26 mouse cellular contexts compared by ENCODE assay signal in genomic region chr11:99514098-99514497, GRCm38 (mm10). TPM values are rescaled to one million over a fixed set of nuclear protein-coding genes. Genes with fewer than 3 reads are reported as not detected.
DNase-seq lines count a peak whose midpoint lies in the region; ATAC-seq and TF ChIP-seq lines count a peak whose summit lies in the region.
"Had no signal": no experiment of that assay in that cellular context is flagged by ENCODE, and none has a peak within 500 bp of the region (broad histone marks: within the 10 kb centered on the region; RNA-seq: fewer than 3 reads in every experiment).

No protein-coding gene starts in this region.

- H3K4me3 ChIP-seq in embryonic facial prominence, embryonic 14.5 days (ENCODE audit: low read depth, low read length), result no peak overlapping the region
- no peak overlapping the region for H3K4me3 ChIP-seq in embryonic facial prominence, embryonic 10.5 days
- no peak overlapping the region for H3K4me3 ChIP-seq in lung, embryonic 16.5 days (ENCODE audit: low read length)
- no peak overlapping the region for H3K4me3 ChIP-seq in stomach, embryonic 16.5 days (replicated peaks; ENCODE audit: low read length)
- H3K4me3 ChIP-seq in forebrain, postnatal 0 days (ENCODE audit: low read depth, low read length), result no peak overlapping the region
- H3K4me3 ChIP-seq in forebrain, embryonic 16.5 days (replicated peaks; ENCODE audit: low read length), result no peak overlapping the region
- H3K4me3 ChIP-seq: embryonic facial prominence, embryonic 12.5 days; limb, embryonic 13.5 days; liver, embryonic 13.5 days had no signal

- no peak overlapping the region for H3K27ac ChIP-seq in embryonic facial prominence, embryonic 14.5 days (replicated peaks; ENCODE audit: low read depth, low read length)
- H3K27ac ChIP-seq in embryonic facial prominence, embryonic 10.5 days (replicated peaks), result no peak overlapping the region
- H3K27ac ChIP-seq in lung, embryonic 16.5 days (ENCODE audit: low read length), result peak overlapping the region; percentile 68
- H3K27ac ChIP-seq in stomach, embryonic 16.5 days (ENCODE audit: low read length), result peak overlapping the region; percentile 66
- no peak overlapping the region for H3K27ac ChIP-seq in forebrain, postnatal 0 days (ENCODE audit: low read depth, low read length)
- no peak overlapping the region for H3K27ac ChIP-seq in forebrain, embryonic 16.5 days (ENCODE audit: low read length)
- H3K27ac ChIP-seq: embryonic facial prominence, embryonic 12.5 days; limb, embryonic 13.5 days; liver, embryonic 13.5 days had no signal

- TF ChIP-seq CTCF in forebrain, postnatal 0 days (IDR thresholded peaks at IDR 0.05; ENCODE audit: low read depth), result no peak

- 77% methylated on average over 8 of the region's 8 CpGs for WGBS in embryonic facial prominence, embryonic 14.5 days
- WGBS in embryonic facial prominence, embryonic 10.5 days, result 85% methylated on average over 8 of the region's 8 CpGs
- WGBS in lung, embryonic 16.5 days, result 52% methylated on average over 8 of the region's 8 CpGs
- WGBS in stomach, embryonic 16.5 days, result 52% methylated on average over 8 of the region's 8 CpGs
- WGBS in forebrain, postnatal 0 days, result 90% methylated on average over 8 of the region's 8 CpGs
- WGBS in forebrain, embryonic 16.5 days, result 91% methylated on average over 8 of the region's 8 CpGs

- no peak overlapping the region for H3K9ac ChIP-seq in embryonic facial prominence, embryonic 14.5 days (ENCODE audit: low read depth, low read length)
- no peak overlapping the region for H3K9ac ChIP-seq in lung, embryonic 16.5 days (ENCODE audit: low read length)
- H3K9ac ChIP-seq in stomach, embryonic 16.5 days (ENCODE audit: low read length), result no peak overlapping the region
- H3K9ac ChIP-seq in forebrain, postnatal 0 days, result no peak overlapping the region
- no peak overlapping the region for H3K9ac ChIP-seq in forebrain, embryonic 16.5 days (replicated peaks; ENCODE audit: low read depth, low read length)
- H3K9ac ChIP-seq: embryonic facial prominence, embryonic 12.5 days; limb, embryonic 13.5 days; liver, embryonic 13.5 days had no signal

- no peaks in the 10 kb centered on the region for H3K27me3 ChIP-seq in embryonic facial prominence, embryonic 14.5 days (replicated peaks; ENCODE audit: control insufficient read depth, insufficient read depth, low read length)
- no peaks in the 10 kb centered on the region for H3K27me3 ChIP-seq in embryonic facial prominence, embryonic 10.5 days (replicated peaks; ENCODE audit: low read depth, poor library complexity, severe bottlenecking)
- H3K27me3 ChIP-seq in lung, embryonic 16.5 days (ENCODE audit: control insufficient read depth, insufficient read depth, low read depth, low read length), result no peaks in the 10 kb centered on the region
- H3K27me3 ChIP-seq in stomach, embryonic 16.5 days (ENCODE audit: control insufficient read depth, insufficient read depth, low read length), result no peaks in the 10 kb centered on the region
- H3K27me3 ChIP-seq in forebrain, postnatal 0 days (ENCODE audit: insufficient read depth, low read length), result no peaks in the 10 kb centered on the region
- no peaks in the 10 kb centered on the region for H3K27me3 ChIP-seq in forebrain, embryonic 16.5 days (replicated peaks; ENCODE audit: control insufficient read depth, insufficient read depth, low read length)
- H3K27me3 ChIP-seq: embryonic facial prominence, embryonic 12.5 days; limb, embryonic 13.5 days; liver, embryonic 13.5 days had no signal

- no peaks in the 10 kb centered on the region for H3K9me3 ChIP-seq in embryonic facial prominence, embryonic 14.5 days (ENCODE audit: control insufficient read depth, low read length)
- no peaks in the 10 kb centered on the region for H3K9me3 ChIP-seq in embryonic facial prominence, embryonic 10.5 days
- H3K9me3 ChIP-seq in lung, embryonic 16.5 days (ENCODE audit: control insufficient read depth, low read length), result no peaks in the 10 kb centered on the region
- no peaks in the 10 kb centered on the region for H3K9me3 ChIP-seq in stomach, embryonic 16.5 days (replicated peaks; ENCODE audit: control insufficient read depth, low read length)
- no peaks in the 10 kb centered on the region for H3K9me3 ChIP-seq in forebrain, postnatal 0 days (ENCODE audit: low read length)
- H3K9me3 ChIP-seq in forebrain, embryonic 16.5 days (ENCODE audit: control insufficient read depth, low read length), result no peaks in the 10 kb centered on the region
- H3K9me3 ChIP-seq: embryonic facial prominence, embryonic 12.5 days; limb, embryonic 13.5 days; liver, embryonic 13.5 days had no signal

- H3K36me3 ChIP-seq in embryonic facial prominence, embryonic 14.5 days (ENCODE audit: control insufficient read depth, insufficient read depth, low read length), result no peaks in the 10 kb centered on the region
- no peaks in the 10 kb centered on the region for H3K36me3 ChIP-seq in embryonic facial prominence, embryonic 10.5 days (replicated peaks)
- no peaks in the 10 kb centered on the region for H3K36me3 ChIP-seq in lung, embryonic 16.5 days (ENCODE audit: control insufficient read depth, insufficient read depth, low read length)
- H3K36me3 ChIP-seq in stomach, embryonic 16.5 days (ENCODE audit: control insufficient read depth, insufficient read depth, low read length), result no peaks in the 10 kb centered on the region
- H3K36me3 ChIP-seq in forebrain, postnatal 0 days (ENCODE audit: insufficient read depth), result no peaks in the 10 kb centered on the region
- no peaks in the 10 kb centered on the region for H3K36me3 ChIP-seq in forebrain, embryonic 16.5 days (ENCODE audit: control insufficient read depth, insufficient read depth)
- H3K36me3 ChIP-seq: embryonic facial prominence, embryonic 12.5 days; limb, embryonic 13.5 days; liver, embryonic 13.5 days had no signal

- no peak overlapping the region for H3K4me2 ChIP-seq in embryonic facial prominence, embryonic 14.5 days (ENCODE audit: low read depth, low read length)
- H3K4me2 ChIP-seq in lung, embryonic 16.5 days (ENCODE audit: low read depth, low read length), result no peak overlapping the region
- no peak overlapping the region for H3K4me2 ChIP-seq in stomach, embryonic 16.5 days (ENCODE audit: low read depth, low read length)
- H3K4me2 ChIP-seq in forebrain, postnatal 0 days (ENCODE audit: low read depth), result no peak overlapping the region
- no peak overlapping the region for H3K4me2 ChIP-seq in forebrain, embryonic 16.5 days (ENCODE audit: low read length)
- H3K4me2 ChIP-seq: embryonic facial prominence, embryonic 12.5 days; limb, embryonic 13.5 days; liver, embryonic 13.5 days; midbrain, embryonic 11.5 days had no signal

- ATAC-seq in embryonic facial prominence, embryonic 14.5 days (ENCODE audit: low read depth), result 0 out of 2 replicates have a peak, but pooled peaks have one; percentile 47
- ATAC-seq in lung, embryonic 16.5 days (ENCODE audit: low read depth), result 0 out of 2 replicates have a peak, but pooled peaks have one; percentile 49
- ATAC-seq in stomach, embryonic 16.5 days (ENCODE audit: insufficient read depth, low FRiP score), result peak; percentile 88
- ATAC-seq in forebrain, postnatal 0 days, result no peak
- no peak for ATAC-seq in forebrain, embryonic 16.5 days
- ATAC-seq: forebrain, embryonic 14.5 days had no signal

- peak; percentile 73 for DNase-seq in embryonic facial prominence, embryonic 14.5 days (ENCODE audit: low spot score)
- no peak for DNase-seq in embryonic facial prominence, embryonic 10.5 days (ENCODE audit: low spot score)
- peak; percentile 51 to 71 for DNase-seq in lung, adult 18-20 months
- DNase-seq in lung, postnatal 14 days, result no peak
- no peak for DNase-seq in forebrain, postnatal 0 days
- DNase-seq: adrenal gland, adult 2 months; cerebellum, adult 9-10 months; gastrocnemius, postnatal 25 days; liver, embryonic 13.5 days; right cerebral cortex, postnatal 25 days; thymus, postnatal 36 days had no signal

- H3K4me1 ChIP-seq in embryonic facial prominence, embryonic 14.5 days (ENCODE audit: control insufficient read depth, insufficient read depth, low read length), result no peaks in the 10 kb centered on the region
- no peaks in the 10 kb centered on the region for H3K4me1 ChIP-seq in embryonic facial prominence, embryonic 10.5 days
- peaks cover 4% of the 10 kb centered on the region; the same call in 1 of the 2 replicates for H3K4me1 ChIP-seq in lung, embryonic 16.5 days (replicated peaks; ENCODE audit: control insufficient read depth, insufficient read depth, low read length)
- peaks cover 3% of the 10 kb centered on the region; the same call in 1 of the 2 replicates for H3K4me1 ChIP-seq in stomach, embryonic 16.5 days (ENCODE audit: control insufficient read depth, insufficient read depth, low read length)
- H3K4me1 ChIP-seq in forebrain, postnatal 0 days (ENCODE audit: insufficient read depth), result no peaks in the 10 kb centered on the region
- H3K4me1 ChIP-seq in forebrain, embryonic 16.5 days (replicated peaks; ENCODE audit: control insufficient read depth, insufficient read depth, low read length), result no peaks in the 10 kb centered on the region
- H3K4me1 ChIP-seq: embryonic facial prominence, embryonic 12.5 days; limb, embryonic 13.5 days; liver, embryonic 13.5 days had no signal

RNA-seq across cellular contexts. Expression of gene Krt39, which starts 7.0 kb away (rescaled TPM):
- polyA plus RNA-seq in embryonic facial prominence, embryonic 14.5 days (2014; fragmentation: Nextera tagmentation; extraction: Ambion mirVana), result not detected in 2 replicates
- not detected in 2 replicates for polyA plus RNA-seq in embryonic facial prominence, embryonic 10.5 days (2016; fragmentation: Nextera tagmentation; extraction: Ambion mirVana)
- polyA plus RNA-seq in lung, embryonic 16.5 days (2015; fragmentation: Nextera tagmentation; extraction: Ambion mirVana), result not detected in 2 replicates
- 0.14 TPM in 1 of 2 replicates, not detected in the other for polyA plus RNA-seq in stomach, embryonic 16.5 days (2015; fragmentation: Nextera tagmentation; extraction: Ambion mirVana)
- not detected in 2 replicates for total RNA-seq in forebrain, postnatal 0 days (2014; rRNA removed)
- not detected in 2 replicates for polyA plus RNA-seq in forebrain, postnatal 0 days (2015; fragmentation: Nextera tagmentation; extraction: Ambion mirVana)
- not detected in 2 replicates for polyA plus RNA-seq in forebrain, embryonic 16.5 days (2015; fragmentation: Nextera tagmentation; extraction: Ambion mirVana)
- total RNA-seq: adrenal gland, adult 2 months; common myeloid progenitor, adult 5-6 weeks; gastrocnemius, postnatal 25 days; hematopoietic stem cell, adult 5-6 weeks; layer of hippocampus, adult 18-20 months; layer of hippocampus, postnatal 25 days; left cerebral cortex, postnatal 14 days had no signal
- polyA plus RNA-seq: adrenal gland, adult 2 months; embryonic facial prominence, embryonic 12.5 days; forebrain, embryonic 14.5 days; heart, embryonic 16.5 days; limb, embryonic 13.5 days; liver, embryonic 13.5 days; midbrain, embryonic 11.5 days; spleen, adult 2 months had no signal

RNA-seq across cellular contexts. Expression of gene Krt23, which starts 21.2 kb away (rescaled TPM):
- 8.7 and 11.9 TPM in 2 replicates for polyA plus RNA-seq in embryonic facial prominence, embryonic 14.5 days (2014; fragmentation: Nextera tagmentation; extraction: Ambion mirVana)
- polyA plus RNA-seq in embryonic facial prominence, embryonic 10.5 days (2016; fragmentation: Nextera tagmentation; extraction: Ambion mirVana), result 0.21 and 0.31 TPM in 2 replicates
- 4.9 and 5.4 TPM in 2 replicates for polyA plus RNA-seq in lung, embryonic 16.5 days (2015; fragmentation: Nextera tagmentation; extraction: Ambion mirVana)
- 92.1 and 140 TPM in 2 replicates for polyA plus RNA-seq in stomach, embryonic 16.5 days (2015; fragmentation: Nextera tagmentation; extraction: Ambion mirVana)
- 0.08 TPM in 1 of 2 replicates, not detected in the other for total RNA-seq in forebrain, postnatal 0 days (2014; rRNA removed)
- 0.20 and 0.53 TPM in 2 replicates for polyA plus RNA-seq in forebrain, postnatal 0 days (2015; fragmentation: Nextera tagmentation; extraction: Ambion mirVana)
- polyA plus RNA-seq in forebrain, embryonic 16.5 days (2015; fragmentation: Nextera tagmentation; extraction: Ambion mirVana), result 0.15 TPM in 1 of 2 replicates, not detected in the other
- total RNA-seq: adrenal gland, adult 2 months; common myeloid progenitor, adult 5-6 weeks; gastrocnemius, postnatal 25 days; hematopoietic stem cell, adult 5-6 weeks; layer of hippocampus, adult 18-20 months; layer of hippocampus, postnatal 25 days; left cerebral cortex, postnatal 14 days had no signal
- polyA plus RNA-seq: adrenal gland, adult 2 months; midbrain, embryonic 11.5 days had no signal

RNA-seq across cellular contexts. Expression of gene Krt40, which starts 28.9 kb away (rescaled TPM):
- not detected in 2 replicates for polyA plus RNA-seq in embryonic facial prominence, embryonic 14.5 days (2014; fragmentation: Nextera tagmentation; extraction: Ambion mirVana)
- not detected in 2 replicates for polyA plus RNA-seq in embryonic facial prominence, embryonic 10.5 days (2016; fragmentation: Nextera tagmentation; extraction: Ambion mirVana)
- not detected in 2 replicates for polyA plus RNA-seq in lung, embryonic 16.5 days (2015; fragmentation: Nextera tagmentation; extraction: Ambion mirVana)
- polyA plus RNA-seq in stomach, embryonic 16.5 days (2015; fragmentation: Nextera tagmentation; extraction: Ambion mirVana), result not detected in 2 replicates
- not detected in 2 replicates for total RNA-seq in forebrain, postnatal 0 days (2014; rRNA removed)
- not detected in 2 replicates for polyA plus RNA-seq in forebrain, postnatal 0 days (2015; fragmentation: Nextera tagmentation; extraction: Ambion mirVana)
- not detected in 2 replicates for polyA plus RNA-seq in forebrain, embryonic 16.5 days (2015; fragmentation: Nextera tagmentation; extraction: Ambion mirVana)
- total RNA-seq: adrenal gland, adult 2 months; common myeloid progenitor, adult 5-6 weeks; gastrocnemius, postnatal 25 days; hematopoietic stem cell, adult 5-6 weeks; layer of hippocampus, adult 18-20 months; layer of hippocampus, postnatal 25 days; left cerebral cortex, postnatal 14 days had no signal
- polyA plus RNA-seq: adrenal gland, adult 2 months; embryonic facial prominence, embryonic 12.5 days; forebrain, embryonic 14.5 days; heart, embryonic 16.5 days; limb, embryonic 13.5 days; liver, embryonic 13.5 days; midbrain, embryonic 11.5 days; spleen, adult 2 months; testis, adult 2 months had no signal

RNA-seq across cellular contexts. Expression of gene Krtap3-3, which starts 36.6 kb away (rescaled TPM):
- polyA plus RNA-seq in embryonic facial prominence, embryonic 14.5 days (2014; fragmentation: Nextera tagmentation; extraction: Ambion mirVana), result 1.0 TPM in 1 of 2 replicates, not detected in the other
- not detected in 2 replicates for polyA plus RNA-seq in embryonic facial prominence, embryonic 10.5 days (2016; fragmentation: Nextera tagmentation; extraction: Ambion mirVana)
- not detected in 2 replicates for polyA plus RNA-seq in lung, embryonic 16.5 days (2015; fragmentation: Nextera tagmentation; extraction: Ambion mirVana)
- not detected in 2 replicates for polyA plus RNA-seq in stomach, embryonic 16.5 days (2015; fragmentation: Nextera tagmentation; extraction: Ambion mirVana)
- total RNA-seq in forebrain, postnatal 0 days (2014; rRNA removed), result not detected in 2 replicates
- not detected in 2 replicates for polyA plus RNA-seq in forebrain, postnatal 0 days (2015; fragmentation: Nextera tagmentation; extraction: Ambion mirVana)
- polyA plus RNA-seq in forebrain, embryonic 16.5 days (2015; fragmentation: Nextera tagmentation; extraction: Ambion mirVana), result not detected in 2 replicates
- total RNA-seq: adrenal gland, adult 2 months; common myeloid progenitor, adult 5-6 weeks; gastrocnemius, postnatal 25 days; hematopoietic stem cell, adult 5-6 weeks; layer of hippocampus, adult 18-20 months; layer of hippocampus, postnatal 25 days; left cerebral cortex, postnatal 14 days had no signal
- polyA plus RNA-seq: adrenal gland, adult 2 months; embryonic facial prominence, embryonic 12.5 days; forebrain, embryonic 14.5 days; heart, embryonic 16.5 days; limb, embryonic 13.5 days; liver, embryonic 13.5 days; midbrain, embryonic 11.5 days; spleen, adult 2 months; testis, adult 2 months had no signal

RNA-seq across cellular contexts. Expression of gene Krtap3-2, which starts 42.6 kb away (rescaled TPM):
- polyA plus RNA-seq in embryonic facial prominence, embryonic 14.5 days (2014; fragmentation: Nextera tagmentation; extraction: Ambion mirVana), result not detected in 2 replicates
- polyA plus RNA-seq in embryonic facial prominence, embryonic 10.5 days (2016; fragmentation: Nextera tagmentation; extraction: Ambion mirVana), result not detected in 2 replicates
- not detected in 2 replicates for polyA plus RNA-seq in lung, embryonic 16.5 days (2015; fragmentation: Nextera tagmentation; extraction: Ambion mirVana)
- polyA plus RNA-seq in stomach, embryonic 16.5 days (2015; fragmentation: Nextera tagmentation; extraction: Ambion mirVana), result not detected in 2 replicates
- not detected in 2 replicates for total RNA-seq in forebrain, postnatal 0 days (2014; rRNA removed)
- not detected in 2 replicates for polyA plus RNA-seq in forebrain, postnatal 0 days (2015; fragmentation: Nextera tagmentation; extraction: Ambion mirVana)
- polyA plus RNA-seq in forebrain, embryonic 16.5 days (2015; fragmentation: Nextera tagmentation; extraction: Ambion mirVana), result not detected in 2 replicates
- total RNA-seq: adrenal gland, adult 2 months; common myeloid progenitor, adult 5-6 weeks; gastrocnemius, postnatal 25 days; hematopoietic stem cell, adult 5-6 weeks; layer of hippocampus, adult 18-20 months; layer of hippocampus, postnatal 25 days; left cerebral cortex, postnatal 14 days had no signal
- polyA plus RNA-seq: adrenal gland, adult 2 months; embryonic facial prominence, embryonic 12.5 days; forebrain, embryonic 14.5 days; heart, embryonic 16.5 days; limb, embryonic 13.5 days; liver, embryonic 13.5 days; midbrain, embryonic 11.5 days; spleen, adult 2 months; testis, adult 2 months had no signal

Comparison
In these comparisons a context has a peak if more than half of its experiments do, and no peak if none do; other contexts are left out.
1. DNase-seq: peak in embryonic facial prominence, embryonic 14.5 days (single experiment) and lung, adult 18-20 months (2 of 2); none in embryonic facial prominence, embryonic 10.5 days (single experiment), lung, postnatal 14 days (single experiment) and forebrain, postnatal 0 days (single experiment).
2. ATAC-seq: peak in embryonic facial prominence, embryonic 14.5 days (single experiment), lung, embryonic 16.5 days (single experiment) and stomach, embryonic 16.5 days (single experiment); none in forebrain, postnatal 0 days (single experiment) and forebrain, embryonic 16.5 days (single experiment).
3. H3K27ac ChIP-seq: peak in lung, embryonic 16.5 days (single experiment) and stomach, embryonic 16.5 days (single experiment); none in embryonic facial prominence, embryonic 14.5 days (single experiment), embryonic facial prominence, embryonic 10.5 days (single experiment), forebrain, postnatal 0 days (single experiment) and forebrain, embryonic 16.5 days (single experiment).